Mouse (Mus musculus): ENCODE measurements around the gene Aurkaip1. TPM values are rescaled to one million over a fixed set of nuclear protein-coding genes. Genes with fewer than 3 reads are reported as not detected.

Gene Aurkaip1
- polyA plus RNA-seq, 1 experiment from 2014 or later: 135 TPM

DNA sequence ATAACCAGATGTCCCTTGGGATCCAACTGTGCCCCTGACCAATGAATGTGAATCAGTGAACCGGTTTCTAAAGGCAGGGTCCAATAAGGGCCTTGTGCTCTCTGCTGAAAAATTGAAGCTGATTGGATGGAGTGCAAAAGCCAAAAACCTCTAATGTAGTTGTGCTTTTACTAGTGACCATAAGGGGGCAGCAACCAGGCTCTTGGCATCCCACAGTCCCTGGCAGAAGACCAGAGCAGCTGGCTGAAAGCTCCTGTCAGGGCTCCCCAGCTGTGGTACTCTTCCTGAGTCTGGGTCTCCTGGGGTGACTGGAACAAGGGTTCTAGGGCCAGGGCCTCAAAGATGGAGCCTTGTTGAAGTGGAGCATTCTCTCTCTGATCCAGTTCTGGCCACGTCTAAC lies 2.8 kb downstream of the Aurkaip1 start:
- H3K9me3 ChIP-seq (replicated peaks; ENCODE audit: control insufficient read depth, low read length): no peaks in the 10 kb centered on the region
- WGBS: 47% methylated on average over 2 of the region's 2 CpGs
- H3K27ac ChIP-seq (ENCODE audit: low read depth, low read length): 0 out of 2 replicates have a peak overlapping the region, but pooled peaks have one; percentile 52
- H3K4me1 ChIP-seq (ENCODE audit: control insufficient read depth, insufficient read depth, low read length): peaks cover 13% of the 10 kb centered on the region
- H3K9ac ChIP-seq (ENCODE audit: low read length): no peak overlapping the region
- H3K4me3 ChIP-seq (ENCODE audit: low read depth, low read length): no peak overlapping the region
- ATAC-seq (0 out of 2 replicates have a peak, but pooled peaks have one; percentile 11), DNase-seq (ENCODE audit: low spot score) (peak; percentile 84)
- H3K27me3 ChIP-seq (replicated peaks; ENCODE audit: control insufficient read depth, insufficient read depth, low read length): no peaks in the 10 kb centered on the region
- no peak overlapping the region for H3K4me2 ChIP-seq (ENCODE audit: low read length)
- H3K36me3 ChIP-seq (ENCODE audit: control insufficient read depth, insufficient read depth, low read length): peaks cover 18% of the 10 kb centered on the region

DNA sequence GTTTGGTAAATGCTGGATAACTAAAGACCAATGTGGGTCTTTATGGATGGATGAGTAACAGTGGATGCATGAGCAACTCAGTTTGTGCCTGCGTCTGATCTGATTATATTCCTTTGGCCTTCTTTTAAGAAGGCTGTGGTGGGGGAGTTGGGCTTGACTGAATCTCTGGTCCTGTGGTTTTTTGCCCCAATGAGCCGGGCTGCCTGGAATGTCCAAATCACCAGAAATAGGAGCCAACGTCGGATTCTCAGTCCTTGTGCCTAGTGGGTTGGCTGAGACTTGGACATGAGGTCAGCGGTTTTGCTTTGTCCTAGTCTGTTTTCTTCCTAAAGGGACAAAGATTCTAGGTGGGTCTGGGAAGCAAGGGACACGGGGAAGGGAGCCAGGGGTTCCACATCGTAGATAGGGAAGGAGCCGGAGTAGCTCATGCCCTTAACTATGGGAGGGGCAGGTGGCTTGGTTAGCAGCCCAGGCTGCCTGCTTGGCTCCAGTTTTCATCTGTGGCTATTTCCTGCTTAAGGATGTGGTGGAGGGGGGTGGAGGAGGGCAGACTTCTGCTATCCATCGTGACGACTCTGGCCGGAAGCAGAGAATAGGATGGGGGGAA lies 6.4 kb downstream of the Aurkaip1 start:
- ATAC-seq: no peak
- no peak for DNase-seq (ENCODE audit: low spot score)
- Histone ChIP-seq H3K9ac (ENCODE audit: low read length) (no peak overlapping the region), H3K4me2 (ENCODE audit: low read length) (no peak overlapping the region), H3K4me3 (ENCODE audit: low read depth, low read length) (no peak overlapping the region), H3K9me3 (replicated peaks; ENCODE audit: control insufficient read depth, low read length) (no peaks in the 10 kb centered on the region), H3K27ac (ENCODE audit: low read depth, low read length) (no peak overlapping the region), H3K4me1 (ENCODE audit: control insufficient read depth, insufficient read depth, low read length) (peaks cover 19% of the 10 kb centered on the region), H3K36me3 (ENCODE audit: control insufficient read depth, insufficient read depth, low read length) (peaks cover 17% of the 10 kb centered on the region), H3K27me3 (replicated peaks; ENCODE audit: control insufficient read depth, insufficient read depth, low read length) (0 out of 2 replicates have a peak, but pooled peaks cover 3% of the 10 kb centered on the region)
- 85% methylated on average over 11 of the region's 11 CpGs for WGBS

DNA sequence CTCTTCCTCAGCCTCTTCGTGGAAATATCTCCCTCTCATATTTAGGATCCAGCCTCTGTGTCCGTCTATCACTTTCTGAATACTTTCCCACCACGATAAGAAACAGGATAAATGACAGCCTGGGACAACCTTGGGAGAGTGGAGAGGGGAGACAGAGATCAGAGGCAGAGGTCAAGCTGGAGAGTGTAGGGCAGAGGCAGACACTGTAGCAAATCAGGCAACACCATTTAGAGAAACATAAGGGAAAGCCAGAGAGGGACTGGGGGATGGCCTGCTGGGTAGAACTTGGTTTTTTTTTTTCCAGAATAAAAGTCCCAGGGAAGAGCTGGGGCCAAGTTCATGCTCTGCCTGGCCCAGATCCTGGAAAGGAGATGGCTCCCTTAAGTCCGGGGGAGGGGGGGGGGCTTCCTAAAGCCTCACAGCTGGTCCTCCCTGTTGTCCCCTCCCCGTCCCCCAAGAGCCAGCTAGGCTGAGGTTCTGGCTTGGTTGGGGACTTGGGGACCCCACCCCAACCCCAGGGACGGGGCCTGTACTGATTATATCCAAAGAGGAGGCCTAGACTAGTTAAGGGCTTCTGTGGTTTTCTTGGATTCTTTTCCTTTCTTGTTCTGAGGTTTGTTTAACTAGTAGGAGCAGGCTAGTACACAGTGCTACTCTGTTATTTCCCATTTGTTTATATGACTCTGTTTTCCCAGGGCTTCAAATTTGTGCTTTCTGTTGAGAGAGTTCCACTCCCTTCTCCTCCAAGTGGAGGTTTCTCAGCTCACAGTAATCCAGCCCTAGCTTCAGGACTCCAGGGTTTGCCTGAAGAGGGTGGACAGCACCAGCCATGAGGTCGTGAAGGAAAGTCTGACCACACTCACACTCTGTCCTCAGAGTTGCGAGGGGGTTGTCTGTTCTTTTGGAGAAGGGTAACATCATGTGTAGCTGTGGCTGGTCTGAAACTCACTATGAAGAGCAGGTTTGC lies 7.4 kb downstream of the Aurkaip1 start:
- Histone ChIP-seq H3K27ac (ENCODE audit: low read depth, low read length) (no peak overlapping the region), H3K9me3 (replicated peaks; ENCODE audit: control insufficient read depth, low read length) (no peaks in the 10 kb centered on the region), H3K27me3 (replicated peaks; ENCODE audit: control insufficient read depth, insufficient read depth, low read length) (0 out of 2 replicates have a peak, but pooled peaks cover 3% of the 10 kb centered on the region), H3K4me2 (ENCODE audit: low read length) (no peak overlapping the region), H3K4me1 (ENCODE audit: control insufficient read depth, insufficient read depth, low read length) (peaks cover 17% of the 10 kb centered on the region; the same call in 1 of the 2 replicates), H3K9ac (ENCODE audit: low read length) (no peak overlapping the region), H3K4me3 (ENCODE audit: low read depth, low read length) (no peak overlapping the region), H3K36me3 (ENCODE audit: control insufficient read depth, insufficient read depth, low read length) (peaks cover 9% of the 10 kb centered on the region; the same call in 1 of the 2 replicates)
- DNase-seq (ENCODE audit: low spot score): no peak
- 59% methylated on average over 8 of the region's 8 CpGs for WGBS
- no peak for ATAC-seq

DNA sequence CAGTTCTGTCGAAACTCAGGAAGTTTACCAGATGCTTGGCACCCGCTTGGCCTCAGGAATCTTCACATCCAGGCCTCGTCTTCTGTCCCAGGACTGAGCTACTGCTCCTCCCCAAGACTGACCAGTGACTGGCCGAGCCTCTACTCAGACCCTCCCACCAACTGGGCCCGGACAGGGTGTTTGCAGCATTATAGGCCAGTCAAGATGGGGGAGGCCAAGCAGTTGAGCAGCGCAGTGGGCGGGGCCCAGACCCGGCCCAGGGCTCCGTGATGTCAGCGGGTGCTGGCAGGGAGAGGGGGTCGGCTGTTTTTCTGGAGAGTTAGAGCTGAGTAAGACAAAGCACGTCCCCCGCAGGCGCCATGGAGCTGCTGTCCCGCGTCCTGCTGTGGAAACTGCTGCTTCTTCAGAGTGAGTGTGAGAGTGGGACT lies 8.4 kb downstream of the Aurkaip1 start, which contains the start of gene Mxra8:
Gene Mxra8 (plus strand): TSS at position 198 of the 428 bp plus-strand sequence.
- peak within 1 kb of the TSS; percentile 30; the same call in 1 of the 2 replicates for H3K27ac ChIP-seq (ENCODE audit: low read depth, low read length)
- 3% methylated on average over 16 of the region's 16 CpGs for WGBS

DNA sequence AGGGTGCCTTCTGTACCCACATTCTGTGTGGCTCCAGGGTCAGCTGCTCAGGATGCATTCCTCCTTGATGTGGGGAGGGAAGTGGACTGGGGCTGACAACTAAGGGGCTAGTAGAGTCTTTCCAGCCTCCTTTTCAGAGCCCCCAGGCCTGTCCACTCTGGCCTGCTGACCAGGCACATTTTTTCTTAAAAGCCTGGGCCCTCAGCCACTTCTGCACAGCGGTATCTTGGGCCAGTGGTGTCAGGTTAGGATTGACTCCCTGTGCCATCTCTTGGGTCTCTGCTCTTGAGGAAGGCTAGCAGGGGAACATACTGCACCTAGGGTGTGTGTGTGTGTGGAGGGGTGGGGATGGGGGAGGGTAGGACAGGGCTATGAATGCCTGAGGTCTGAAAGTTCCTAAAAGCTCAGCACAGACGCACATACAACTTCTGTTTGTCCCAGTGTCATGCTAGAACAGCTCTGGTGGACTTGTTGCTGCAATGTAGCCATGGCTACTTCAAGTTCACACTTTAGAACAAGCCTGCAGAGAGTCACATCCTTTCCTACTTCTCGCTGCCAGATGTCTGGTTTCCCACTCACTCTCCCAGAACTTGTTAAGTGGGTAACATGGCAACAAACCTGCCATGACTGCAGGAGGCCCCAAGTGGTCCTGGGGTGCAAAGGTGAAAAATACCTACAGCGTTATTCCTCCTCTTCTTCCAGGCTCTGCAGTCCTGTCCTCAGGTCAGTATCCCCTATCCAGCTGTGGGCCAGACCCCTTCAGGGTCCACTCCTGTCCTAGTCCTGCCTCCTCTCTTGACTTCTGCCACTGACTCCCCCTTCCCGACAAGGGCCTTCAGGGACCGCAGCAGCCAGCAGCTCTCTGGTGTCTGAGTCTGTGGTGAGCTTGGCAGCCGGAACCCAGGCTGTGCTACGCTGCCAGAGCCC lies 9.3 kb downstream of the Aurkaip1 start:
- peak overlapping the region; percentile 21 for H3K4me3 ChIP-seq (ENCODE audit: low read depth, low read length)
- DNase-seq (ENCODE audit: low spot score): no peak
- H3K27me3 ChIP-seq (replicated peaks; ENCODE audit: control insufficient read depth, insufficient read depth, low read length): 0 out of 2 replicates have a peak, but pooled peaks cover 3% of the 10 kb centered on the region
- H3K9ac ChIP-seq (ENCODE audit: low read length): peak overlapping the region; percentile 46
- H3K4me2 ChIP-seq (ENCODE audit: low read length): peak overlapping the region; percentile 53
- peaks cover 13% of the 10 kb centered on the region; the same call in 1 of the 2 replicates for H3K4me1 ChIP-seq (ENCODE audit: control insufficient read depth, insufficient read depth, low read length)
- peak overlapping the region; percentile 30; the same call in 1 of the 2 replicates for H3K27ac ChIP-seq (ENCODE audit: low read depth, low read length)
- H3K9me3 ChIP-seq (replicated peaks; ENCODE audit: control insufficient read depth, low read length): no peaks in the 10 kb centered on the region
- ATAC-seq: peak; percentile 7; the same call in 1 of the 2 replicates
- 14% methylated on average over 8 of the region's 8 CpGs for WGBS
- H3K36me3 ChIP-seq (ENCODE audit: control insufficient read depth, insufficient read depth, low read length): no peaks in the 10 kb centered on the region; the same call in 1 of the 2 replicates

More for the DNA sequence above, 8.4 kb downstream of the Aurkaip1 start, which contains the start of gene Mxra8:
- Histone ChIP-seq H3K4me1 (ENCODE audit: control insufficient read depth, insufficient read depth, low read length) (peaks cover 13% of the 10 kb centered on the region; the same call in 1 of the 2 replicates), H3K9ac (ENCODE audit: low read length) (peak within 1 kb of the TSS; percentile 46), H3K9me3 (replicated peaks; ENCODE audit: control insufficient read depth, low read length) (no peaks in the 10 kb centered on the region), H3K36me3 (ENCODE audit: control insufficient read depth, insufficient read depth, low read length) (peaks cover 3% of the 10 kb centered on the region; the same call in 1 of the 2 replicates), H3K27me3 (replicated peaks; ENCODE audit: control insufficient read depth, insufficient read depth, low read length) (0 out of 2 replicates have a peak, but pooled peaks cover 3% of the 10 kb centered on the region), H3K4me3 (ENCODE audit: low read depth, low read length) (peak within 1 kb of the TSS; percentile 21), H3K4me2 (ENCODE audit: low read length) (peak within 1 kb of the TSS; percentile 53)
- ATAC-seq (peak; percentile 64), DNase-seq (ENCODE audit: low spot score) (peak; percentile 51)

DNA sequence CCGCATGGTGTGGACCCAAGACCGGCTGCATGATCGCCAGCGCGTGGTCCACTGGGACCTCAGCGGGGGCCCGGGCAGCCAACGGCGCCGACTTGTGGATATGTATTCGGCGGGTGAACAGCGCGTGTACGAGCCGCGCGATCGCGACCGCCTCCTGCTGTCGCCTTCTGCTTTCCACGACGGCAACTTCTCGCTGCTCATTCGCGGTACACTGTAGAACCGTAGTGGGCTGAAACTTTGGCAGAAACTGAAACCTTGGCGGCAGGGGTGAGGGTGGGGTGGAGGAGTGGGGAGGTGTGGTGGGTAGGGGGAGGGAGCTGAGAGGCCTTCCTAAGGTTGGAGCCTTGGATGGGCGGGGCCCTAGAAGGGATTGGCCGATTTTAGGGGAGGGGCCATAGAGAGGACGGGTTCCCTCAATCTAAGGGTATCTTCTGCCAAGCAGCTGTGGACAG lies 10.0 kb downstream of the Aurkaip1 start:
- H3K9me3 ChIP-seq (replicated peaks; ENCODE audit: control insufficient read depth, low read length): no peaks in the 10 kb centered on the region
- 0 out of 2 replicates have a peak, but pooled peaks cover 3% of the 10 kb centered on the region for H3K27me3 ChIP-seq (replicated peaks; ENCODE audit: control insufficient read depth, insufficient read depth, low read length)
- 1% methylated on average over 32 of the region's 32 CpGs for WGBS
- no peaks in the 10 kb centered on the region for H3K36me3 ChIP-seq (ENCODE audit: control insufficient read depth, insufficient read depth, low read length)
- ATAC-seq: peak; percentile 49
- peak overlapping the region; percentile 13; the same call in 1 of the 2 replicates for H3K9ac ChIP-seq (ENCODE audit: low read length)
- H3K27ac ChIP-seq (ENCODE audit: low read depth, low read length): no peak overlapping the region
- peak overlapping the region; percentile 53 for H3K4me2 ChIP-seq (ENCODE audit: low read length)
- DNase-seq (ENCODE audit: low spot score): peak; percentile 50
- peak overlapping the region; percentile 21 for H3K4me3 ChIP-seq (ENCODE audit: low read depth, low read length)
- peaks cover 13% of the 10 kb centered on the region; the same call in 1 of the 2 replicates for H3K4me1 ChIP-seq (ENCODE audit: control insufficient read depth, insufficient read depth, low read length)

DNA sequence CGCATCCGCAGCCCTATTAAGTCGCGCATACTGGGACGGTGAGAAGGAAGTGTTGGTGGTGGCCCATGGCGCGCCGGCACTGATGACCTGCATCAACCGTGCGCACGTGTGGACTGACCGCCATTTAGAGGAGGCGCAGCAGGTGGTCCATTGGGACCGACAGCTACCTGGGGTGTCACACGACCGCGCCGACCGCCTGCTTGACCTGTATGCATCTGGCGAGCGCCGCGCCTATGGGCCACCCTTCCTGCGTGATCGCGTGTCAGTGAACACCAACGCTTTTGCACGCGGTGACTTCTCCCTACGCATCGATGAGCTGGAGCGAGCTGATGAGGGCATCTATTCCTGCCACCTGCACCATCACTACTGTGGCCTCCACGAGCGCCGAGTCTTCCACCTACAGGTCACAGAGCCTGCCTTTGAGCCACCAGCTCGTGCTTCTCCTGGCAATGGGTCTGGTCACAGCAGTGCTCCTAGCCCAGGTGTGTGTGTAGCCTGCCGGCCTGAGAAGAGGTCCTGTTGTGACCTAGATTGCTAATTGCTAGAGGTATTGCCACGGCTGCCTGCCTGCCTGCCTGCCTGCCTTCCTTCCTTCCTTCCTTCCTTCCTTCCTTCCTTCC lies 10.7 kb downstream of the Aurkaip1 start:
- Histone ChIP-seq H3K9ac (ENCODE audit: low read length) (no peak overlapping the region), H3K9me3 (replicated peaks; ENCODE audit: control insufficient read depth, low read length) (no peaks in the 10 kb centered on the region), H3K27ac (ENCODE audit: low read depth, low read length) (no peak overlapping the region), H3K4me1 (ENCODE audit: control insufficient read depth, insufficient read depth, low read length) (peaks cover 17% of the 10 kb centered on the region), H3K36me3 (ENCODE audit: control insufficient read depth, insufficient read depth, low read length) (no peaks in the 10 kb centered on the region), H3K27me3 (replicated peaks; ENCODE audit: control insufficient read depth, insufficient read depth, low read length) (0 out of 2 replicates have a peak, but pooled peaks cover 3% of the 10 kb centered on the region), H3K4me3 (ENCODE audit: low read depth, low read length) (no peak overlapping the region), H3K4me2 (ENCODE audit: low read length) (peak overlapping the region; percentile 53)
- DNase-seq (ENCODE audit: low spot score) (no peak), ATAC-seq (no peak)
- WGBS: 35% methylated on average over 38 of the region's 38 CpGs

Data from forebrain, embryonic 14.5 days (tissue).